Mouse (Mus musculus) CD8-positive naive resting alpha-beta T cell, adult 2 months (primary cell): ENCODE results near the gene Sh3bp1.
"Not testable (repeated sequence)": the region's sequence is repeated elsewhere in the genome, so short reads cannot be mapped to it uniquely, and the experiment has no call there.

Experiments used
- DNase-seq, 2 experiments: peaks; one replicate each; pipeline ENCODE4 v3.0.0; 2022; ENCODE audit warnings: low read depth in 2 of 2, low spot score in 2 of 2

Gene Sh3bp1

GRCm38 (mm10) chr15:78876991-78877809 is 22.4 kb upstream of the Sh3bp1 start, which contains the start of gene Gga1:
Gene Gga1, plus strand, starts transcription at chr15:78877190.
- DNase-seq: peak; percentile 94

GRCm38 (mm10) chr15:78877810-78878390 is 21.7 kb upstream of the Sh3bp1 start:
- no peak for DNase-seq

DNA sequence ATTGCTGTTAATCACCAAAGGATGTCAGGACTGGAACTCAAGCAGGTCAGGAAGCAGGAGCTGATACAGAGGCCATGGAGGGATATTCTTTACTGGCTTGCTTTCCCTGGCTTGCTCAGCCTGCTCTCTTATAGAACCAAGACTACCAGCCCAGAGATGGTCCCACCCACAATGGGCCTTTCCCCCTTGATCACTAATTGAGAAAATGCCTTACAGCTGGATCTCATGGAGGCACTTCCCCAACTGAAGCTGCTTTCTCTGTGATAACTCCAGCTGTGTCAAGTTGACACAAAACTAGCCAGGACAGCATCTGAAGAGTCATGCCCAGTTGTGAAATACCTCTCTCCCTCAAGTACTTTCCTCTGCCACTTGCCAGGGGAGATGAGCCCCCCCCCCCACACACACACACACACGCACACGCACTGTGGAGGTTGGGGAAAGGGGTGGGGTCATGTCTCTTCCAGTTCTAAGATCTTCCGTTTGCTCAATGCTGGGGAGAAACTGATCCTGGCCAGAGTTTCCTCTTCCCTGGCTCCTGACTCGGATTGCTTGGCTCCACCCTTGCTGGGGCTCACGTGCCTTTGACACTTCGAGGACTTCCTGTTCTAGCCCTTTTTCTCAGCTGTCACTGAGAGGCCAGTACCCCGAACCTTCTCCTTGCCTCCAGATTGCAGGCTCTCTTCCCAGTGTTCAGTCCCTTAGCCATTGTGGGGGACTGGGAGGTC is 20.6 kb upstream of the Sh3bp1 start:
- DNase-seq: not testable (repeated sequence)

DNA sequence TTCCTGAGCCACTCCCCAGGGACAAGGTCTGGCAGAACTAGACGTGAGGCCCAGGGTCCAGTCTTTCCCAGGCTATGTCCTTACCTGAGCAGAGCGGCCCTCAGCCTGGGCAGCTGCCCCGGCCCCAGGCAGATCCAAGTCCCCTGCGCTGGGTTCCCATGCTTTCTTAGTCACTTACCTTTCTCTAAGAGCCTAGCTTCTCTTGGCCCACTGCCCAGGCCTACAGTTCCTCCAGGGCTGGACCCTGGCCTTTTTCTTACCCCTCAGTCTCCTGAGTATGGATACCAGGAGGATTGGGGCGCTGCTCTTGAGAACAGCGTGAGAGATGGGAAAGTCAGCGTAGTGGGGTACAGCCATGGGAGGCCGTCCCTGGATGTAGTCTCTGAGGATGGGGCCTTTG is 19.1 kb upstream of the Sh3bp1 start:
- DNase-seq: no peak

GRCm38 (mm10) chr15:78881828-78882227 is 17.7 kb upstream of the Sh3bp1 start:
- no peak for DNase-seq

GRCm38 (mm10) chr15:78889401-78889853 is 10.1 kb upstream of the Sh3bp1 start:
- no peak for DNase-seq

GRCm38 (mm10) chr15:78892440-78892839 is 7.1 kb upstream of the Sh3bp1 start:
- DNase-seq: no peak

DNA sequence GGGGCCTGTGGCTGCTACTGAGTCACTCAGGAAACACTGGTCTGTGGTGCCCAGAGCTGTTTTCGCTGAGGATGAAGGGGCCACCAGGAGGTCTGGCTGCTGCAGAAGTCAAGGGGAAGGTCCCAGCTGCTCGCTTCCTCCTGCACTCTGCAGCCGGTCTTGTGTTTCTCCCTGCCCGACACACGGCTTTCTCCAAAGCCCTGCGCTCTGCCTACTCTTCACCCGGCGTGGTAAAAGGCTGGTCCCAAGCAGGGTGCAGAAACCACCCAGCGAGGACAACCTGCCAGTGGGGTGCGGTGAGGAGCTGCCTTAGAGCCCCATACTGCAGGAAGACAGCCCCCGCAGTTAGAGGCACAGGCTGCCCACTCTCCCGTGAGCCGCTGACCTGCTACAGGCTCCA is 4.8 kb upstream of the Sh3bp1 start:
- DNase-seq: no peak

- DNase-seq: no peak
Measured at GRCm38 (mm10) chr15:78895741-78896140, 3.8 kb upstream of the Sh3bp1 start.

- peak in 1 of 2 experiments; percentile 41 for DNase-seq
Measured at GRCm38 (mm10) chr15:78896149-78896548, 3.4 kb upstream of the Sh3bp1 start.

DNA sequence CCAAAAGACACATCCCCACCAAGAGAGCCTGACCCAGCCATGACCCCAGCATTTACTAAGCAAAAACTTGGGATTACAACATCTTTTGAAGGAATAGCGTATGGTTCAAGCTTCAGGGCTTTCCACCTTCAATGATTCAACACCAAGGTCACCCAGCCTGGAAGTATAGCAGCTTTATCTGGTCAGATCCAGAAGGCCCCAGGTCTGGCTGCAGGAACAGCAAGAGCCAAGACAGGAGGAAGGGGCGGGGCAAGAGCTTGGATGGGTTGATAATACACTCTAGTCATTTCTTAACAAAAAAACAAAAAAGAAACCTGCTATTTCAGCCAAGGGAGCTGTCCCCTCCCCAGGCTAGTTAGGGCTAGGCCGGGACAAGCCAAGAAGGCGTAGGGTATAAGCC is 2.1 kb upstream of the Sh3bp1 start:
- no peak for DNase-seq

DNA sequence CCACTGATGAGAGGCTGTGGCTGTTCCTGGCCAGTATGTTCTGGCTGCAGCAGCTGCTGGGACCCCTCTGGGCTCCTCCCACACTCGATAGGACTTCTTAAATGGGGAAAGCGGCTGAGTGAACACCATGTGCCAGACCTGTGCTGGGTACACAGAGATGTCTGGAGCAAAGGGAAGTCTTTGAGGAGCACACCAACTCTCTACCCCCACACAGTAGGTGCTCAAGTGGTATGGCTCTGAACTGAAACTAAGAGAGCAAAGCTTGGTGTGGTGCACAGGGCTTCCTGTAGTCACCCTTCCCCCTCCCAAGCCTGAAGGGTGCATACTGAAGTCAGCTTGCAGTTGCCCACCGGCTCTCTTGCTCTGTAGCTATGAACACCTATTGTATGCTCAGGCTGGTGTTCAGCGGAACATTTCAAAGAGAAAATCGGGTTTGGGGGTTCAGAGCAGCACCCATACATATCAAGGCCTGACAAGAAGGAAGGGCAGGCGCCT is 1.0 kb upstream of the Sh3bp1 start:
- DNase-seq: peak in 1 of 2 experiments; percentile 48

DNA sequence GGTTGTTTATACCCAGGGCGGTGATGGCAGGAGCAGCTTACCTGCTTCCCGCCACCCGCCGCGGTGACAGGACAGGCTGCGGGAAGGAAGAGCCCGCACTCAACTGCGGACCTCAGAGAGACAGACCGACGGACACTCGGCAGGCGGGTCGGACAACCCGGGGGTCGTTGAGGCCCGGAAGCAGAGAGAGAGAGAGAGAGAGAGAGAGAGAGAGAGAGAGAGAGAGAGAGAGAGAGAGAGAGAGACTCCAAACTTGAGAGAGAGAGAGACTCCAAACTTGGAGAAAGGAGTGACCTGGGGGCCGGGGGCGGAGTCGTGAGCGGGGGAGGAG is 194 bp upstream of the Sh3bp1 start, which contains the start of gene Gm49510:
Gene Gm49510, plus strand, starts transcription at position 259 of the 331 bp plus-strand sequence.
- DNase-seq: no peak

- no peak for DNase-seq
Measured at GRCm38 (mm10) chr15:78900585-78901421, 1.2 kb downstream of the Sh3bp1 start.

DNA sequence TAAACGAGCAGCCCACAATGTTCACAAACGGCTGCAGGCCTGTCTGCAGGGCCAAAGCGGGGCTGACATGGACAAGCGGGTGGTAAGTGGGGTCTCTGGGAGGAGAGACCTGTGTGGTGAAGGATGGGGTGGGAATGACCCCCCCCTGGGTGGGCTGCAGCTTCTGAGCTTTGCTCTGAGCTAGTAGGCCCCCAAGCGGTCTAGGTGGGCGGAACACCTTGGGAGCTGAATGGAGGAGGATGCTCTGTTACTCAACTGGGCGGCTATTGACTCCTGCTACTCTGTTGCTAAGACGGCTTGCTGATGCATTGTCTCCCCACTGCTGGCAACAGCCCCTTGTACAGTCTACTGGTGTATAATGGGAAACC is 1.8 kb downstream of the Sh3bp1 start:
- no peak for DNase-seq

- DNase-seq: peak; percentile 80 to 84
Measured at GRCm38 (mm10) chr15:78903243-78903642, 3.7 kb downstream of the Sh3bp1 start.

DNA sequence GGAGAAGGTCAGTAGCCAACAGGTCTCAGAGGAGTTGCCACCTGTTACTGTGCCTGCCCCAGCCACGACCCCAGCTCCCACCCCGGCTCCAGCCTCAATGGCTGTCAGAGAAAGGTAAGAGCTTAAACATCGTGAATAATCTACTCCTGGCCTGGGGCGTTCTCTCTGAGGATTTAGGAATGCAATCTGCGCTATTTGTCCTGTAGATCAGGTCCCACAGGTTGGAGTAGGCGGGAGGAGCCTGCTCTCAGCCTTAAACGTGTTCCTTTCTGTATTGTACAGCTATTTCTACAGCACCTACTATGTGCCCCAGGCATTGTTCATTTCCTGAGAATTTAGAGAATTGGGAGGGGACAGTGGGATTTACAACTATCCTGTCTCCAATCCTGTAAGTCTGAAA is 8.8 kb downstream of the Sh3bp1 start:
- DNase-seq: no peak

DNA sequence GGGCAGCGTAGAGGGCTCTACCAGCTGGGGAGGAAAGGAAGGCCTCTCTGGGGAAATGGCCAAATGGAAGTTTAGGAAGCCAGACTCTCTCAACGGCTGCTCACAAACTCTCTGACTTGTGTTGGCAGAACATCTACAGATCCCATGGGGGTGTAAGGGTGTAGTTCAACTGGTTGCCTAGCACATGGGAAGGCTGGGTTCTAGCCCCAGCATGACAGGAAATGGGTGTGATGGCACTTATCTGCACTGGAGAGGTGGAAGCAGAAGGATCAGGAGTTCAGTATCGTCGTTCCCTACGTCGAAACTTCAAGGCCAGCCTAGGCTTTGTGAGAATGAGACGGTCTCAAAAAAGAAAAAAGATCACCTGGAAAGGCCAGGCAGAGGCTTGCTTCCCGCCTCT is 9.4 kb downstream of the Sh3bp1 start:
- DNase-seq: no peak

- no peak for DNase-seq
Measured at GRCm38 (mm10) chr15:78912040-78912439, 12.5 kb downstream of the Sh3bp1 start.

GRCm38 (mm10) chr15:78913632-78914090 is 14.1 kb downstream of the Sh3bp1 start, which contains the start of gene Pdxp:
Gene Pdxp, plus strand, starts transcription at chr15:78913919.
- DNase-seq: peak; percentile 89
